In the genomic region with DNA sequence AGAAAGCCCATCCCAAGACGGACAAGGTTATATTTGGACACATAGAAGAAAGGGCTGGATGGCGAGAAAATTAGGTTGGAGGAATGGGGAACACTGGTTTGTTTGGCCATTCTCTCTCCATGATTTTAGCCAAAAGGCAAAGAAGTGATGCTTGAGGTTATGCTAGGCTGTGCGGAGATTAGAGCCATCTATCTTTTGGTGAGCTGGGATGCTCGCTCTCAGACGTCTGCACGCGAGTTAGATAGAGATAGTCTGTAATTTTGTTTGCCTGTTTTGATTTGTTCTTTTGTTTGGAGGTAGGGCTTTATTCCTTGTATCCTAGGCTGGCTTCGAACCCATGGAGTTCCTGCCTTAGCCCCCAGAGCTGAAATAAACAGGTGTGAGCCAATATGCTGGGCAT, we compare ENCODE assay signal across 8 mouse cellular contexts. TPM values are rescaled to one million over a fixed set of nuclear protein-coding genes. Genes with fewer than 3 reads are reported as not detected.
A peak's percentile ranks its signal among the peaks of the same experiment; 100 is the strongest.
DNase-seq lines count a peak whose midpoint lies in the region; ATAC-seq and TF ChIP-seq lines count a peak whose summit lies in the region.

No protein-coding gene starts in this region.

- peaks cover 26% of the 10 kb centered on the region for H3K4me1 ChIP-seq in heart, embryonic 11.5 days (ENCODE audit: control insufficient read depth, insufficient read depth, low read length)
- no peaks in the 10 kb centered on the region for H3K4me1 ChIP-seq in ES-Bruce4 (ENCODE audit: control insufficient read depth, insufficient read depth, low read length)
- H3K4me1 ChIP-seq in forebrain, postnatal 0 days (ENCODE audit: insufficient read depth) = peaks cover 26% of the 10 kb centered on the region
- peaks cover 40% of the 10 kb centered on the region for H3K4me1 ChIP-seq in liver, embryonic 16.5 days (ENCODE audit: control insufficient read depth, low read depth, low read length)

- H3K4me3 ChIP-seq in heart, embryonic 11.5 days (ENCODE audit: low read depth, low read length) = peak overlapping the region; percentile 77
- H3K4me3 ChIP-seq in ES-Bruce4 (ENCODE audit: low read depth, low read length) = peak overlapping the region; percentile 87
- peak overlapping the region; percentile 74 for H3K4me3 ChIP-seq in forebrain, postnatal 0 days (ENCODE audit: low read depth, low read length)
- H3K4me3 ChIP-seq in liver, embryonic 16.5 days (ENCODE audit: low read depth, low read length) = peak overlapping the region; percentile 76

- peak overlapping the region; percentile 91; the same call in 1 of the 2 replicates for H3K27ac ChIP-seq in heart, embryonic 11.5 days (ENCODE audit: low read depth, low read length)
- H3K27ac ChIP-seq in ES-Bruce4 (ENCODE audit: insufficient read depth, low read length) = peak overlapping the region; percentile 73
- peak overlapping the region; percentile 97 for H3K27ac ChIP-seq in forebrain, postnatal 0 days (ENCODE audit: low read depth, low read length)
- no peak overlapping the region; the same call in 1 of the 2 replicates for H3K27ac ChIP-seq in liver, embryonic 16.5 days (ENCODE audit: low read length)

- DNase-seq in heart, adult 9 months (ENCODE audit: low spot score in 2 of 2) = no peak
- DNase-seq in forebrain, postnatal 0 days = no peak
- DNase-seq in embryo, embryonic 10 days (ENCODE audit: low spot score) = no peak
- DNase-seq in urinary bladder, postnatal 25 days (ENCODE audit: low spot score) = no peak

- TF ChIP-seq POLR2A in ES-Bruce4 (IDR thresholded peaks at IDR 0.05; ENCODE audit: insufficient read depth, low read length) = no peak

- TF ChIP-seq CTCF in ES-Bruce4 (IDR thresholded peaks at IDR 0.05; ENCODE audit: low read depth, low read length) = no peak
- TF ChIP-seq CTCF in forebrain, postnatal 0 days (IDR thresholded peaks at IDR 0.05; ENCODE audit: low read depth) = no peak

- H3K9ac ChIP-seq in heart, embryonic 11.5 days (ENCODE audit: low read depth, low read length) = peak overlapping the region; percentile 84
- H3K9ac ChIP-seq in ES-Bruce4 (ENCODE audit: low read depth, poor library complexity, severe bottlenecking) = peak overlapping the region; percentile 86
- H3K9ac ChIP-seq in forebrain, postnatal 0 days = peak overlapping the region; percentile 77
- peak overlapping the region; percentile 76 for H3K9ac ChIP-seq in liver, embryonic 16.5 days (ENCODE audit: low read depth, low read length)

- 10% methylated on average over 8 of the region's 8 CpGs for WGBS in heart, embryonic 11.5 days (ENCODE audit: insufficient replicate concordance)
- WGBS in forebrain, postnatal 0 days = 12% methylated on average over 8 of the region's 8 CpGs
- 10% methylated on average over 8 of the region's 8 CpGs for WGBS in liver, embryonic 16.5 days (ENCODE audit: insufficient replicate concordance)

- TF ChIP-seq EP300 in ES-Bruce4 (IDR thresholded peaks at IDR 0.05; ENCODE audit: insufficient read depth, low read depth, low read length) = no peak

- H3K4me2 ChIP-seq in heart, embryonic 11.5 days = peak overlapping the region; percentile 80
- H3K4me2 ChIP-seq in forebrain, postnatal 0 days (ENCODE audit: low read depth) = peak overlapping the region; percentile 74
- H3K4me2 ChIP-seq in liver, embryonic 16.5 days (ENCODE audit: low read depth, low read length) = peak overlapping the region; percentile 100

- no peaks in the 10 kb centered on the region for H3K27me3 ChIP-seq in heart, embryonic 11.5 days (ENCODE audit: control insufficient read depth, insufficient read depth, low read length)
- no peaks in the 10 kb centered on the region for H3K27me3 ChIP-seq in ES-Bruce4 (ENCODE audit: control insufficient read depth, insufficient read depth, low read length, poor library complexity, severe bottlenecking)
- no peaks in the 10 kb centered on the region for H3K27me3 ChIP-seq in forebrain, postnatal 0 days (ENCODE audit: insufficient read depth, low read length)
- no peaks in the 10 kb centered on the region for H3K27me3 ChIP-seq in liver, embryonic 16.5 days (ENCODE audit: control insufficient read depth, insufficient read depth, low read depth, low read length)

- no peak for ATAC-seq in heart, embryonic 11.5 days (replicated peaks; ENCODE audit: insufficient number of reproducible peaks, low FRiP score, low TSS enrichment)
- ATAC-seq in forebrain, postnatal 0 days = no peak
- ATAC-seq in liver, embryonic 16.5 days (ENCODE audit: low read depth) = no peak
- no peak for ATAC-seq in erythroid progenitor cell, adult 5-6 weeks (replicated peaks; ENCODE audit: low FRiP score, poor library complexity, severe bottlenecking)

- peaks cover 18% of the 10 kb centered on the region for H3K36me3 ChIP-seq in heart, embryonic 11.5 days (ENCODE audit: control insufficient read depth, insufficient read depth, low read length)
- peaks cover 39% of the 10 kb centered on the region for H3K36me3 ChIP-seq in ES-Bruce4 (ENCODE audit: control insufficient read depth, insufficient read depth, low read length, poor library complexity, severe bottlenecking)
- peaks cover 35% of the 10 kb centered on the region for H3K36me3 ChIP-seq in forebrain, postnatal 0 days (ENCODE audit: insufficient read depth)
- H3K36me3 ChIP-seq in liver, embryonic 16.5 days (ENCODE audit: control insufficient read depth, insufficient read depth) = peaks cover 24% of the 10 kb centered on the region

- no peaks in the 10 kb centered on the region for H3K9me3 ChIP-seq in heart, embryonic 11.5 days (replicated peaks; ENCODE audit: control insufficient read depth, low read length)
- no peaks in the 10 kb centered on the region for H3K9me3 ChIP-seq in ES-Bruce4 (replicated peaks; ENCODE audit: control insufficient read depth, insufficient read depth, low read length, poor library complexity, severe bottlenecking)
- H3K9me3 ChIP-seq in forebrain, postnatal 0 days (ENCODE audit: low read length) = no peaks in the 10 kb centered on the region
- no peaks in the 10 kb centered on the region for H3K9me3 ChIP-seq in liver, embryonic 16.5 days (replicated peaks; ENCODE audit: control insufficient read depth, low read length)

RNA-seq across cellular contexts. Expression of a gene that starts 0.8 kb away (rescaled TPM):
- 18.6 and 18.9 TPM in 2 replicates for polyA plus RNA-seq in heart, embryonic 11.5 days (2014; fragmentation: Nextera tagmentation; extraction: Ambion mirVana)
- polyA plus RNA-seq in ES-Bruce4 (2011; ENCODE audit: insufficient read depth, insufficient read length, low read depth, missing spikeins) = 60.1 and 63.3 TPM in 2 replicates
- 31.9 and 43.9 TPM in 2 replicates for total RNA-seq in forebrain, postnatal 0 days (2014; rRNA removed)
- 12.7 and 15.7 TPM in 2 replicates for polyA plus RNA-seq in forebrain, postnatal 0 days (2015; fragmentation: Nextera tagmentation; extraction: Ambion mirVana)
- 4.4 and 5.1 TPM in 2 replicates for polyA plus RNA-seq in liver, embryonic 16.5 days (2015; fragmentation: Nextera tagmentation; extraction: Ambion mirVana)
- total RNA-seq in erythroid progenitor cell, adult 5-6 weeks (2015; ENCODE audit: low replicate concordance) = 2.9 and 4.3 TPM in 2 replicates
- 0.30 and 2.4 TPM in 2 replicates for total RNA-seq in erythroid progenitor cell, adult 5-6 weeks (2017; ENCODE audit: low replicate concordance)

RNA-seq across cellular contexts. Expression of a gene that starts 5.6 kb away (rescaled TPM):
- polyA plus RNA-seq in heart, embryonic 11.5 days (2014; fragmentation: Nextera tagmentation; extraction: Ambion mirVana) = 27.3 and 29.9 TPM in 2 replicates
- polyA plus RNA-seq in ES-Bruce4 (2011; ENCODE audit: insufficient read depth, insufficient read length, low read depth, missing spikeins) = 75.6 and 83.0 TPM in 2 replicates
- 47.6 and 52.7 TPM in 2 replicates for total RNA-seq in forebrain, postnatal 0 days (2014; rRNA removed)
- 48.0 and 49.7 TPM in 2 replicates for polyA plus RNA-seq in forebrain, postnatal 0 days (2015; fragmentation: Nextera tagmentation; extraction: Ambion mirVana)
- 17.5 and 18.2 TPM in 2 replicates for polyA plus RNA-seq in liver, embryonic 16.5 days (2015; fragmentation: Nextera tagmentation; extraction: Ambion mirVana)
- 18.7 and 21.4 TPM in 2 replicates for total RNA-seq in erythroid progenitor cell, adult 5-6 weeks (2015; ENCODE audit: low replicate concordance)
- total RNA-seq in erythroid progenitor cell, adult 5-6 weeks (2017; ENCODE audit: low replicate concordance) = 22.2 and 25.4 TPM in 2 replicates

RNA-seq across cellular contexts. Expression of a gene that starts 10.2 kb away (rescaled TPM):
- polyA plus RNA-seq in heart, embryonic 11.5 days (2014; fragmentation: Nextera tagmentation; extraction: Ambion mirVana) = 481 and 489 TPM in 2 replicates
- polyA plus RNA-seq in ES-Bruce4 (2011; ENCODE audit: insufficient read depth, insufficient read length, low read depth, missing spikeins) = 141 and 144 TPM in 2 replicates
- total RNA-seq in forebrain, postnatal 0 days (2014; rRNA removed) = 246 and 261 TPM in 2 replicates
- polyA plus RNA-seq in forebrain, postnatal 0 days (2015; fragmentation: Nextera tagmentation; extraction: Ambion mirVana) = 574 and 668 TPM in 2 replicates
- polyA plus RNA-seq in liver, embryonic 16.5 days (2015; fragmentation: Nextera tagmentation; extraction: Ambion mirVana) = 255 and 280 TPM in 2 replicates
- 393 and 394 TPM in 2 replicates for total RNA-seq in erythroid progenitor cell, adult 5-6 weeks (2015; ENCODE audit: low replicate concordance)
- 161 and 239 TPM in 2 replicates for total RNA-seq in erythroid progenitor cell, adult 5-6 weeks (2017; ENCODE audit: low replicate concordance)

RNA-seq across cellular contexts. Expression of a gene that starts 14.1 kb away (rescaled TPM):
- 94.1 and 111 TPM in 2 replicates for polyA plus RNA-seq in heart, embryonic 11.5 days (2014; fragmentation: Nextera tagmentation; extraction: Ambion mirVana)
- polyA plus RNA-seq in ES-Bruce4 (2011; ENCODE audit: insufficient read depth, insufficient read length, low read depth, missing spikeins) = 17.1 and 19.8 TPM in 2 replicates
- total RNA-seq in forebrain, postnatal 0 days (2014; rRNA removed) = 45.1 and 47.7 TPM in 2 replicates
- 47.9 and 51.5 TPM in 2 replicates for polyA plus RNA-seq in forebrain, postnatal 0 days (2015; fragmentation: Nextera tagmentation; extraction: Ambion mirVana)
- polyA plus RNA-seq in liver, embryonic 16.5 days (2015; fragmentation: Nextera tagmentation; extraction: Ambion mirVana) = 127 and 138 TPM in 2 replicates
- total RNA-seq in erythroid progenitor cell, adult 5-6 weeks (2015; ENCODE audit: low replicate concordance) = 24.9 and 52.8 TPM in 2 replicates
- total RNA-seq in erythroid progenitor cell, adult 5-6 weeks (2017; ENCODE audit: low replicate concordance) = 20.7 and 23.4 TPM in 2 replicates

RNA-seq across cellular contexts. Expression of a gene that starts 15.6 kb away (rescaled TPM):
- polyA plus RNA-seq in heart, embryonic 11.5 days (2014; fragmentation: Nextera tagmentation; extraction: Ambion mirVana) = 10.2 and 10.4 TPM in 2 replicates
- polyA plus RNA-seq in ES-Bruce4 (2011; ENCODE audit: insufficient read depth, insufficient read length, low read depth, missing spikeins) = 17.1 and 25.7 TPM in 2 replicates
- total RNA-seq in forebrain, postnatal 0 days (2014; rRNA removed) = 214 and 230 TPM in 2 replicates
- polyA plus RNA-seq in forebrain, postnatal 0 days (2015; fragmentation: Nextera tagmentation; extraction: Ambion mirVana) = 12.1 and 14.3 TPM in 2 replicates
- 0.40 and 0.53 TPM in 2 replicates for polyA plus RNA-seq in liver, embryonic 16.5 days (2015; fragmentation: Nextera tagmentation; extraction: Ambion mirVana)
- total RNA-seq in erythroid progenitor cell, adult 5-6 weeks (2015; ENCODE audit: low replicate concordance) = not detected in 2 replicates
- 1.1 and 2.7 TPM in 2 replicates for total RNA-seq in erythroid progenitor cell, adult 5-6 weeks (2017; ENCODE audit: low replicate concordance)
